Mouse (Mus musculus): ENCODE measurements around the gene Hsd17b2.

DNA sequence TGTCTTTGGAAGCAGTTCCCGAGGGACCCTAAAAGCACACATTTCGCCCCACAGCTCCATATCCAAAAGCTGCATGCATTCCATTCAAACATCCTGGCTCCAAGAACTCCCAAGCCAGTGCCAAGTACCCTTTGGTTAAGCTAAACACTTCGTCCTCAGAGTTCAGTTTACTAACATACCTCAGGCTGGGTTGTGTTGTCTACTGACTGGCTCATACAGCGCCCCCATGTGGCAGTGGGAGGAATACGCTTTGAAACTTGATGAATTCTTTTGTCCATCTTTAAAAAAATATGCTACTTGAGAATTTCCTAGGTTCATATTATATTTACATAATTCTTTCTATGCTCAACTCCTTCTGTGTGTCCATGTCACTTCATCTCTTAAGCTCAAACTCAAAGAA, 25.9 kb downstream of the Hsd17b2 start:
- TF ChIP-seq CTCF (IDR thresholded peaks at IDR 0.05; ENCODE audit: low read depth, low read length) = peak; percentile 66
- TF ChIP-seq POLR2A (IDR thresholded peaks at IDR 0.05; ENCODE audit: extremely low read depth, insufficient read depth, low read length) = no peak

Data from liver, adult 2 months (tissue).